Mouse (Mus musculus): ENCODE measurements around the gene Trim12c. TPM values are rescaled to one million over a fixed set of nuclear protein-coding genes. Genes with fewer than 3 reads are reported as not detected.
"Not testable (repeated sequence)": the region's sequence is repeated elsewhere in the genome, so short reads cannot be mapped to it uniquely, and the experiment has no call there.

Gene Trim12c
- polyA plus RNA-seq (2016; fragmentation: Nextera tagmentation; extraction: Ambion mirVana), result 2.3 and 2.4 TPM in 2 replicates

DNA sequence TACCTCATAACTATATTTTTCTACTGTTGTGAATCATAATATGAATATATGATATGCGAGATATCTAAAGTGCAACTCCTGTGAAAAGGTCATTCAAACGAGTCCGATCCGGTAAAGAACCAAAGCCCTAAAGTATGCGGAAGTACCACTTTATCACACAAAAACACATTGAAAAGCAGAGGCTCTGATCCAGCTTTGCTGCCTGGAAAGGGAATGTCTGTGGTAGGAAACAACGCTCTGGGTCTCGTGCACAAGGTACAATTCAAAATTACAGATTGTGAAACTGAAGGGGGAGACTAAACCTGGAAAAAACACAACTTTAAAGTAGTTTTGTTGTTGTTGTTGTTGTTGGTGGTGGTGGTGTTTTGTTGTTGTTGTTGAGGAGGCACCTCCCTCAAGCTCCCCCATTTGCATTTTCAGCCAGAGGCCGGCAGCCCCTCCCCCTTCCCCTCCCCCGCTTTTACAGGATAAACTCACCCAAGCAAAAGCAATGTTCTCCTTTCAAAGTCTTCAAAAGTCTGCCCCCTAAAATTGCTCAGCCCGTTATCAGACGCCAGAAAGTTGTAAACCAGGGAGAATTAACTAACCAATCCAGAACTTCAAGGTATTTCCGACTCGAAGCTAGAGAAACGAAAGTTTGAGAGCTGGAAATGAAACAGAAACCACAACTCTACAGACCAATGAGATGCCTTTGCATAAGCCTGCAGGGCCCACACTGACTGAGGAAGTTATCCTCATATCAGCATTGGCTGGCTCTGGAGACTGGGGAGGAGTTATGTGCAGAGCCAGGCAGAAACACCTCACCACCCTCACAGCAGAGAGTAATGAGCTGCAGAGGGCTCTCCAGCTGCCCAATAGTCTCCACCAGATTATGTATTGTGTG is at the start of gene Trim12c:
Trim12c (minus strand) TSS at position 646 of the 883 bp plus-strand sequence.
- 3% methylated on average over 14 of the region's 14 CpGs for WGBS
- H3K36me3 ChIP-seq, result no peaks in the 10 kb centered on the region
- no peaks in the 10 kb centered on the region for H3K9me3 ChIP-seq (replicated peaks)
- H3K27me3 ChIP-seq (replicated peaks), result no peaks in the 10 kb centered on the region
- peak; percentile 100 for ATAC-seq (ENCODE audit: insufficient number of reproducible peaks, low FRiP score)
- peak within 1 kb of the TSS; percentile 74 for H3K4me2 ChIP-seq
- H3K27ac ChIP-seq (ENCODE audit: poor library complexity, severe bottlenecking), result peak within 1 kb of the TSS; percentile 83
- peaks cover 7% of the 10 kb centered on the region; the same call in 1 of the 2 replicates for H3K4me1 ChIP-seq (replicated peaks)
- peak within 1 kb of the TSS; percentile 48; the same call in 1 of the 2 replicates for H3K9ac ChIP-seq
- H3K4me3 ChIP-seq, result peak within 1 kb of the TSS; percentile 53

DNA sequence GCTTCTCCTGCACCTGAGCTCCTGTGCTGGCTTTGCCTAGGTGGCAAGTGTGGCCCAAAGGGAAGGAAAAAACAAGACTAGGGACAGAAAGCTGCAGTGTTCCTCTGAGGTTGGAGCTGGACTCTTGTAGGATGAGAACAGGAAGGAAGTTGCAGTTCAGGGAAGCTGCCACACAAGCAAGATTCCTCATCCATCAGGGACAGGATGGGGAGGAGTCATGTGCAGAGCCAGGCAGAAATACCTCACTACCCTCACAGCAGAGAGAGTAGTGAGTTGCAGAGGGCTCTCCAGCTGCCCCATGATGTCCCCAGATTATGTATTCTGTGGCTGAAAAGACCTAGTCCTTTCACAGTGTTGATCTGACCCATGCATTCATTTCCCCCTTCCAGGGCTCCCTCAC is 48.0 kb upstream of the Trim12c start:
- Histone ChIP-seq H3K4me2 (no peak overlapping the region), H3K27me3 (replicated peaks) (no peaks in the 10 kb centered on the region), H3K36me3 (no peaks in the 10 kb centered on the region), H3K4me1 (replicated peaks) (no peaks in the 10 kb centered on the region), H3K4me3 (no peak overlapping the region), H3K9me3 (replicated peaks) (0 out of 2 replicates have a peak, but pooled peaks cover 2% of the 10 kb centered on the region), H3K9ac (no peak overlapping the region), H3K27ac (ENCODE audit: poor library complexity, severe bottlenecking) (no peak overlapping the region)
- no peak for ATAC-seq (ENCODE audit: insufficient number of reproducible peaks, low FRiP score)

- Histone ChIP-seq H3K4me2 (no peak within 1 kb of the TSS), H3K4me1 (replicated peaks) (no peaks in the 10 kb centered on the region), H3K9ac (no peak within 1 kb of the TSS), H3K9me3 (replicated peaks) (0 out of 2 replicates have a peak, but pooled peaks cover 2% of the 10 kb centered on the region), H3K27ac (ENCODE audit: poor library complexity, severe bottlenecking) (no peak within 1 kb of the TSS), H3K4me3 (no peak within 1 kb of the TSS), H3K36me3 (no peaks in the 10 kb centered on the region), H3K27me3 (replicated peaks) (no peaks in the 10 kb centered on the region)
- WGBS, result 69% methylated on average over 1 of the region's 1 CpGs
- ATAC-seq (ENCODE audit: insufficient number of reproducible peaks, low FRiP score), result no peak
These were observed 47.5 kb upstream of the Trim12c start, which contains the start of gene Trim30c for GRCm38 (mm10) chr7:104400698-104401097. Trim30c (minus strand) TSS chr7:104400837.

DNA sequence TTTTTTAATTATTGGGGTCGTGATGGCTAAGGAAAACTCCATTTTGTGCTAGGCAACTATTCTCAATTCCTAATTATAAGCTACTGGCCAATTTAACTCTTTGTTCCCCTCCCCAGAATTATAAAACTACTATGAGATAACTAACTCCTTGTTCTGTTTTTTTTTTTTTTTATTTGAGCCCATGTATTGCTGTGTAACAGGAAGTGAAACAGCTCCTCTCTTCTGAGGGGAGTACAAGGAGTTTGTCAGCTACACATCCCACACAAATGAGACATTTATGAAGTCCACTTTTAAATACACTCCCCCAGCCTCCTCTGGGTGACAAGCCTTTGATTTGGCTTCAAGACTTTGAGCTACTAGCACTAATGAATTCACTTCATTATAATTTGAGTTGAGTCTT is 45.3 kb upstream of the Trim12c start:
- no peak for ATAC-seq (ENCODE audit: insufficient number of reproducible peaks, low FRiP score)
- Histone ChIP-seq H3K9me3 (replicated peaks) (no peaks in the 10 kb centered on the region), H3K4me3 (no peak overlapping the region), H3K27ac (ENCODE audit: poor library complexity, severe bottlenecking) (no peak overlapping the region), H3K27me3 (replicated peaks) (no peaks in the 10 kb centered on the region), H3K9ac (no peak overlapping the region), H3K4me1 (replicated peaks) (no peaks in the 10 kb centered on the region), H3K4me2 (no peak overlapping the region), H3K36me3 (no peaks in the 10 kb centered on the region)
- WGBS, result 60% methylated on average over 1 of the region's 1 CpGs

- H3K9me3 ChIP-seq (replicated peaks), result no peaks in the 10 kb centered on the region; the same call in 1 of the 2 replicates
- 68% methylated on average over 1 of the region's 1 CpGs for WGBS
- H3K36me3 ChIP-seq, result no peaks in the 10 kb centered on the region
- H3K4me1 ChIP-seq (replicated peaks), result no peaks in the 10 kb centered on the region
- H3K4me3 ChIP-seq, result no peak within 1 kb of the TSS
- H3K27ac ChIP-seq (ENCODE audit: poor library complexity, severe bottlenecking), result no peak within 1 kb of the TSS
- no peak within 1 kb of the TSS for H3K9ac ChIP-seq
- no peak for ATAC-seq (ENCODE audit: insufficient number of reproducible peaks, low FRiP score)
- no peaks in the 10 kb centered on the region for H3K27me3 ChIP-seq (replicated peaks)
- H3K4me2 ChIP-seq, result no peak within 1 kb of the TSS
These were observed 16.7 kb upstream of the Trim12c start, which contains the start of gene Trim30b for GRCm38 (mm10) chr7:104369736-104370414. Trim30b (minus strand) TSS chr7:104369884.

GRCm38 (mm10) chr7:104366339-104366738 is 13.2 kb upstream of the Trim12c start:
- Histone ChIP-seq H3K27ac (ENCODE audit: poor library complexity, severe bottlenecking) (no peak overlapping the region), H3K4me2 (no peak overlapping the region), H3K4me1 (replicated peaks) (no peaks in the 10 kb centered on the region), H3K4me3 (no peak overlapping the region), H3K9me3 (replicated peaks) (no peaks in the 10 kb centered on the region), H3K27me3 (replicated peaks) (no peaks in the 10 kb centered on the region), H3K9ac (no peak overlapping the region), H3K36me3 (no peaks in the 10 kb centered on the region)
- ATAC-seq (ENCODE audit: insufficient number of reproducible peaks, low FRiP score), result no peak

GRCm38 (mm10) chr7:104353600-104353967 is 422 bp upstream of the Trim12c start:
- Histone ChIP-seq H3K4me3 (0 out of 2 replicates have a peak overlapping the region, but pooled peaks have one; percentile 53), H3K9me3 (replicated peaks) (no peaks in the 10 kb centered on the region), H3K4me2 (peak overlapping the region; percentile 74), H3K27ac (ENCODE audit: poor library complexity, severe bottlenecking) (peak overlapping the region; percentile 83), H3K36me3 (no peaks in the 10 kb centered on the region), H3K9ac (no peak overlapping the region), H3K27me3 (replicated peaks) (no peaks in the 10 kb centered on the region), H3K4me1 (replicated peaks) (peaks cover 7% of the 10 kb centered on the region; the same call in 1 of the 2 replicates)
- peak; percentile 28; the same call in 1 of the 2 replicates for ATAC-seq (ENCODE audit: insufficient number of reproducible peaks, low FRiP score)
- WGBS, result 56% methylated on average over 2 of the region's 2 CpGs

- not testable (repeated sequence) for H3K4me1 ChIP-seq (replicated peaks); H3K27me3 ChIP-seq (replicated peaks); ATAC-seq (ENCODE audit: insufficient number of reproducible peaks, low FRiP score); H3K27ac ChIP-seq (ENCODE audit: poor library complexity, severe bottlenecking); H3K4me2 ChIP-seq; H3K4me3 ChIP-seq; H3K9me3 ChIP-seq (replicated peaks); H3K9ac ChIP-seq
- peaks cover 16% of the 10 kb centered on the region for H3K36me3 ChIP-seq
- 75% methylated on average over 4 of the region's 4 CpGs for WGBS
These were observed 5.1 kb downstream of the Trim12c start for GRCm38 (mm10) chr7:104348043-104348442.

DNA sequence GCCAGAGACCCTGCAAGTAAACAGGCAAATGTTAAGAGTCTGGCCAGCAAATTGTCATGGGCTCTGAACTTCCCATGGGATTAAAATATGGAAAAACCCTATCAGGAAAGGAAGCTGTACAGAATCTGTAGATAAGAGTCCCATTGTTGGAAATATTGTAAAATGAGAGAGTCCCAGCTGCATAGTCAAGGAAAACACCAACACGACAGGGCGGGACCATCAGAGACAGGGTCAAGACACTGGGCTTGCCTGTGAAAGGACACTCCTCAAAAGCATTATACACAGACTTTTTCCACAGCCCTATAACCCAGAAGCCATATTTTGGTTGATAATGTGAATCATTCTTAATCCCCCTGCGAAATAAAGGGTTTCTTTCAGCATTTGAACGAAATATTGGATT is 12.4 kb downstream of the Trim12c start:
- not testable (repeated sequence) for H3K27me3 ChIP-seq (replicated peaks); H3K9me3 ChIP-seq (replicated peaks); H3K4me1 ChIP-seq (replicated peaks); H3K4me3 ChIP-seq; H3K9ac ChIP-seq; H3K4me2 ChIP-seq; H3K27ac ChIP-seq (ENCODE audit: poor library complexity, severe bottlenecking)
- H3K36me3 ChIP-seq, result peaks cover 16% of the 10 kb centered on the region
- WGBS, result 80% methylated on average over 4 of the region's 4 CpGs
- ATAC-seq (ENCODE audit: insufficient number of reproducible peaks, low FRiP score), result peak; percentile 66; the same call in 1 of the 2 replicates

- not testable (repeated sequence) for ATAC-seq (ENCODE audit: insufficient number of reproducible peaks, low FRiP score); H3K4me1 ChIP-seq (replicated peaks); H3K9me3 ChIP-seq (replicated peaks); H3K27ac ChIP-seq (ENCODE audit: poor library complexity, severe bottlenecking); H3K36me3 ChIP-seq; H3K9ac ChIP-seq; H3K27me3 ChIP-seq (replicated peaks); H3K4me3 ChIP-seq; H3K4me2 ChIP-seq
- WGBS, result 66% methylated on average over 3 of the region's 3 CpGs
These were observed 17.6 kb downstream of the Trim12c start for GRCm38 (mm10) chr7:104335547-104335946.

DNA sequence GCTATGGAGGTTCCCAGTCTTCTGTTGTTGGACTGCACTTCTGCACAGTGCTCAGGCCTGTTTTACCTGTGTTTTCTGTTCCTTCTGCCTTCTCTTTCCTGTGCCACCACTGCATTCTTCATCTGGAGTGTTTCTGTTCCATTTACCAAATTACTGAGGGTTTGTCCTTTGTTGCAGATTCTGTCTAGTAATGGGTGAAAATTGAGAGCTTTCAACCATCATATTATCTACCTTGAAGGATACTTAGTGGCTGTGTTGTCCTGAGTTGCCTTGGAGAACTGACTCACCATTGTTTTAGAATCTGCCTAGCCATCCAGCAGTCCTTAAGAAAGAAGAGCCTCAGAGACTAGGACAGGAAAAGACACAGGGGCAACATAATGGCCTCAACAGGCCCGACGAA is 24.0 kb downstream of the Trim12c start, which contains the start of gene Trim34b:
Trim34b (plus strand) TSS at position 301 of the 400 bp plus-strand sequence.
- H3K27ac ChIP-seq (ENCODE audit: poor library complexity, severe bottlenecking); H3K4me2 ChIP-seq; H3K4me1 ChIP-seq (replicated peaks); H3K36me3 ChIP-seq; ATAC-seq (ENCODE audit: insufficient number of reproducible peaks, low FRiP score); H3K4me3 ChIP-seq; H3K9ac ChIP-seq; H3K9me3 ChIP-seq (replicated peaks); H3K27me3 ChIP-seq (replicated peaks): not testable (repeated sequence)
- WGBS, result 67% methylated on average over 2 of the region's 2 CpGs

Measured in heart, embryonic 12.5 days (tissue).